Comparison of ENCODE assay signal across 8 mouse cellular contexts in genomic region chr10:81140717-81141454, GRCm38 (mm10). TPM values are rescaled to one million over a fixed set of nuclear protein-coding genes. Genes with fewer than 3 reads are reported as not detected.
DNase-seq lines count a peak whose midpoint lies in the region; ATAC-seq and TF ChIP-seq lines count a peak whose summit lies in the region.

No protein-coding gene starts in this region.

- H3K4me3 ChIP-seq in cerebellum, adult 2 months (replicated peaks; ENCODE audit: insufficient read depth, low read depth, low read length) = peak overlapping the region; percentile 80
- peak overlapping the region; percentile 95 for H3K4me3 ChIP-seq in bone marrow macrophage, adult 2 months (ENCODE audit: insufficient read depth, low read length)
- no peak overlapping the region for H3K4me3 ChIP-seq in neural tube, embryonic 12.5 days

- H3K4me2 ChIP-seq in neural tube, embryonic 12.5 days (replicated peaks) = peak overlapping the region; percentile 99

- DNase-seq in cerebellum, adult 2 months = no peak
- DNase-seq in heart, postnatal 10 days = peak; percentile 54 to 63
- DNase-seq in liver = peak; percentile 41
- DNase-seq in layer of hippocampus, adult 11-12 months (ENCODE audit: low spot score) = no peak
- no peak for DNase-seq in left cerebral cortex, adult 18-20 months (ENCODE audit: low spot score in 2 of 2)

- peaks cover 27% of the 10 kb centered on the region for H3K36me3 ChIP-seq in neural tube, embryonic 12.5 days

- H3K9me3 ChIP-seq in neural tube, embryonic 12.5 days = no peaks in the 10 kb centered on the region

- intact Hi-C loops in heart, postnatal 10 days (cut with DNase I) = loop anchor here (2.0 kb wide), 1 partner anchor 26 kb away; the partner anchor contains the start of gene Pias4

- ATAC-seq in cerebellum, adult (ENCODE audit: insufficient number of reproducible peaks, low FRiP score, low TSS enrichment) = no peak
- ATAC-seq in neural tube, embryonic 12.5 days (ENCODE audit: low FRiP score, low read depth) = no peak

- H3K27ac ChIP-seq in cerebellum, adult 2 months (ENCODE audit: insufficient read depth, low read length) = peak overlapping the region; percentile 68
- no peak overlapping the region for H3K27ac ChIP-seq in bone marrow macrophage, adult 2 months (ENCODE audit: insufficient read depth, low read depth, low read length)
- H3K27ac ChIP-seq in neural tube, embryonic 12.5 days = no peak overlapping the region

- peaks cover 50% of the 10 kb centered on the region for H3K4me1 ChIP-seq in cerebellum, adult 2 months (ENCODE audit: control insufficient read depth, insufficient read depth, low read length)
- H3K4me1 ChIP-seq in bone marrow macrophage, adult 2 months (ENCODE audit: control insufficient read depth, insufficient read depth, low read length) = peaks cover 41% of the 10 kb centered on the region
- peaks cover 59% of the 10 kb centered on the region for H3K4me1 ChIP-seq in neural tube, embryonic 12.5 days

- H3K27me3 ChIP-seq in cerebellum, adult 2 months (ENCODE audit: control insufficient read depth, insufficient read depth, low read length) = no peaks in the 10 kb centered on the region
- peaks cover 2% of the 10 kb centered on the region for H3K27me3 ChIP-seq in neural tube, embryonic 12.5 days (replicated peaks)

- peak overlapping the region; percentile 41; the same call in 1 of the 2 replicates for H3K9ac ChIP-seq in neural tube, embryonic 12.5 days

- WGBS in cerebellum, adult 2 months = 13% methylated on average over 10 of the region's 10 CpGs
- 68% methylated on average over 10 of the region's 10 CpGs for WGBS in neural tube, embryonic 12.5 days

- no peak for TF ChIP-seq CTCF in cerebellum, adult 2 months (IDR thresholded peaks at IDR 0.05; ENCODE audit: borderline replicate concordance, insufficient read depth, low read depth, low read length)
- TF ChIP-seq CTCF in bone marrow macrophage, adult 2 months (IDR thresholded peaks at IDR 0.05; ENCODE audit: low read depth, low read length) = no peak

- no peak for TF ChIP-seq POLR2A in cerebellum, adult 2 months (IDR thresholded peaks at IDR 0.05; ENCODE audit: borderline replicate concordance, insufficient read depth, low read length)
- no peak for TF ChIP-seq POLR2A in bone marrow macrophage, adult 2 months (IDR thresholded peaks at IDR 0.05; ENCODE audit: borderline replicate concordance, low read depth, low read length)

RNA-seq across cellular contexts. Expression of gene Zbtb7a, which starts 5.9 kb away (rescaled TPM):
- 61.6 and 62.9 TPM in 2 replicates for polyA plus RNA-seq in cerebellum, adult 2 months (2012; rRNA removed)
- polyA plus RNA-seq in bone marrow macrophage, adult 2 months (2012; ENCODE audit: insufficient read depth, insufficient read length, missing spikeins) = 52.0 and 54.9 TPM in 2 replicates
- 10 to 100 TPM; 43.7 to 48.0 TPM for total RNA-seq in heart, postnatal 10 days (2021)
- 15.6 and 17.5 TPM in 2 replicates for polyA plus RNA-seq in neural tube, embryonic 12.5 days (2016; fragmentation: Nextera tagmentation; extraction: Ambion mirVana)
- total RNA-seq in left cerebral cortex, adult 18-20 months (2021) = 100 to 1,000 TPM; 135 to 137 TPM

RNA-seq across cellular contexts. Expression of gene Pias4, which starts 26.8 kb away (rescaled TPM):
- polyA plus RNA-seq in cerebellum, adult 2 months (2012; rRNA removed) = 34.8 and 36.0 TPM in 2 replicates
- polyA plus RNA-seq in bone marrow macrophage, adult 2 months (2012; ENCODE audit: insufficient read depth, insufficient read length, missing spikeins) = 21.9 and 28.2 TPM in 2 replicates
- total RNA-seq in heart, postnatal 10 days (2021) = 10 to 100 TPM; 14.7 to 17.8 TPM
- 67.6 and 70.6 TPM in 2 replicates for polyA plus RNA-seq in neural tube, embryonic 12.5 days (2016; fragmentation: Nextera tagmentation; extraction: Ambion mirVana)
- 10 to 100 TPM; 27.8 to 28.8 TPM for total RNA-seq in left cerebral cortex, adult 18-20 months (2021)

RNA-seq across cellular contexts. Expression of gene Map2k2, which starts 35.2 kb away (rescaled TPM):
- polyA plus RNA-seq in cerebellum, adult 2 months (2012; rRNA removed) = 161 and 187 TPM in 2 replicates
- polyA plus RNA-seq in bone marrow macrophage, adult 2 months (2012; ENCODE audit: insufficient read depth, insufficient read length, missing spikeins) = 71.4 and 77.6 TPM in 2 replicates
- total RNA-seq in heart, postnatal 10 days (2021) = 100 to 1,000 TPM; 129 to 131 TPM
- polyA plus RNA-seq in neural tube, embryonic 12.5 days (2016; fragmentation: Nextera tagmentation; extraction: Ambion mirVana) = 230 and 232 TPM in 2 replicates
- total RNA-seq in left cerebral cortex, adult 18-20 months (2021) = 100 to 1,000 TPM; 133 to 137 TPM

RNA-seq across cellular contexts. Expression of gene Eef2, which starts 35.5 kb away (rescaled TPM):
- polyA plus RNA-seq in cerebellum, adult 2 months (2012; rRNA removed) = 1,163 and 1,164 TPM in 2 replicates
- 877 and 1,003 TPM in 2 replicates for polyA plus RNA-seq in bone marrow macrophage, adult 2 months (2012; ENCODE audit: insufficient read depth, insufficient read length, missing spikeins)
- total RNA-seq in heart, postnatal 10 days (2021) = 1,000 to 10,000 TPM; 1,333 to 1,385 TPM
- 515 and 520 TPM in 2 replicates for polyA plus RNA-seq in neural tube, embryonic 12.5 days (2016; fragmentation: Nextera tagmentation; extraction: Ambion mirVana)
- 100 to 1,000 TPM; 899 to 919 TPM for total RNA-seq in left cerebral cortex, adult 18-20 months (2021)

RNA-seq across cellular contexts. Expression of gene Dapk3, which starts 41.9 kb away (rescaled TPM):
- polyA plus RNA-seq in cerebellum, adult 2 months (2012; rRNA removed) = 70.7 and 73.0 TPM in 2 replicates
- 36.4 and 39.8 TPM in 2 replicates for polyA plus RNA-seq in bone marrow macrophage, adult 2 months (2012; ENCODE audit: insufficient read depth, insufficient read length, missing spikeins)
- 10 to 100 TPM; 33.3 to 39.1 TPM for total RNA-seq in heart, postnatal 10 days (2021)
- polyA plus RNA-seq in neural tube, embryonic 12.5 days (2016; fragmentation: Nextera tagmentation; extraction: Ambion mirVana) = 87.7 and 88.4 TPM in 2 replicates
- 10 to 100 TPM; 77.4 to 80.3 TPM for total RNA-seq in left cerebral cortex, adult 18-20 months (2021)

Comparison
In these comparisons a context has a peak if more than half of its experiments do, and no peak if none do; other contexts are left out.
1. DNase-seq: peak in heart, postnatal 10 days (2 of 2) and liver (single experiment); none in cerebellum, adult 2 months (0 of 2), layer of hippocampus, adult 11-12 months (single experiment) and left cerebral cortex, adult 18-20 months (0 of 2).